Mouse (Mus musculus) adrenal gland, postnatal 10 days (tissue): Measurements from ENCODE around the gene Fezf2. TPM values are rescaled to one million over a fixed set of nuclear protein-coding genes. Genes with fewer than 3 reads are reported as not detected.

Source experiments
- DNase-seq: peaks from one replicate; pipeline ENCODE4 v3.0.0; 2021; ENCODE audit warnings: mixed read lengths
- total RNA-seq, 2 experiments: library from RNA; stranded (reverse); gene quantifications; 2 replicates each; pipeline ENCODE4 v1.2.3; 2021

Fezf2 gene
- total RNA-seq, 2 experiments from 2014 or later: not detected

DNA sequence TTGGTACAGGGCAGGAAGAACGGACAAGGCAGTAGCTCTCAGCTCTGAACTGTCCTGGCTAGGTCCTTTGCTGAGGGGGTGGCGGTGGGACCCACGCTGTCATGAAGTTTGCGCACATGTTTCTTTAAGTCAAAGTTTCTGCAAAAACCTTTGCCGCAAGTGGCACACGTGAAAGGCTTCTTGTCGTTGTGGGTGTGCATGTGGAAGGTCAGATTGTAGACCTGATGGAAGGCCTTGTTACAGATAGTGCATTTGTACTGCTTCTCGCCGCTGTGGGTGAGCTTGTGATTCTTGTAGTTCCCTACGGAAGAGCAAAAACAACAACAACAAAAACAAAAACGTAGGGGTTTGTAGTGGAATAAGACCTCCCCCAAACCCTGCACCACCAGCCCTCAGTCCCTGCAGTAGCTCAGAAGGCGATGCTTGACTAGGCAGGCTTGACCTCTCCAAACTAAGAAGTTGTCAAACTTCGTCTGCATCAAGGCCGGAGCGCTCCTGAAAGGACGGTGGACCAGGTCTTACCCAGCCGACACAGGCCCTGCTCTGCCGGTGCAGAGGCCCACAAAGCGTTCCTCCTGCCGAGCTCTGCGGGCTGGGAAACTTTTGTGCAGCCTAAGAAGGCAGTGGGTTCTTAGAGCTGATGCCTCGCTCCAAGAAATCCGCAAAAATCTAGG, 5.4 kb downstream of the Fezf2 start:
- no peak for DNase-seq

DNA sequence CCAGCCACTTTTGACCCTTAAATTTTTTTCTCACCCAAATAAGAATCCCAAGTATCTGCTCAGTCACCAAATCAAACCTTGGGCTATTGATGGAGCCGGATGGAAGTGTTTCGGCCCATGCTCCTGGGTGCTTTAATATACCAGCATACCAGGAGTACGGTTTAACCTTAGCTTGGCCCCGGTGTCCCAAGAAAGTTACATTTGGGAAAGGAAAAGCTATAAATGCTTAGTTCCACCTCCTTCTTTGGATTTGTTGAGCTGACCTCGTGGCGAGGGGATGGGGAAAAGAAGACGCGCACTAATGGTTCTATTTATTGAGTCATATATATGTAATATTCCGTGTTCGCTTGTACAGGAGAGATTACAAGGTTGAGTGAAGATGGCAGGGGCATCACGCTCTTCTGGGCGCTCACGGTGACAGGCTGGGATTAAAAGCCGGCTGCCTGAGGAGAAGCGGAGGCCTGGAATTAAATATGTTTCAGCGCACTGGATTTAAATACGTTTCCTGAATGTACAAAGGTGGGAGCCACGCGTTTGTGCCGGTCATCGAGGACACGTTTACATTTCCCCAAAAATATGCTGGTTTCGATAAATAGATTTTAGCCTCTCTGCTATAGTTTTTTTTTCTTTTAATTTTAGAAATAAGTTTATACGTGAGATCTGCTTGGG, 6.1 kb downstream of the Fezf2 start:
- DNase-seq: no peak

DNA sequence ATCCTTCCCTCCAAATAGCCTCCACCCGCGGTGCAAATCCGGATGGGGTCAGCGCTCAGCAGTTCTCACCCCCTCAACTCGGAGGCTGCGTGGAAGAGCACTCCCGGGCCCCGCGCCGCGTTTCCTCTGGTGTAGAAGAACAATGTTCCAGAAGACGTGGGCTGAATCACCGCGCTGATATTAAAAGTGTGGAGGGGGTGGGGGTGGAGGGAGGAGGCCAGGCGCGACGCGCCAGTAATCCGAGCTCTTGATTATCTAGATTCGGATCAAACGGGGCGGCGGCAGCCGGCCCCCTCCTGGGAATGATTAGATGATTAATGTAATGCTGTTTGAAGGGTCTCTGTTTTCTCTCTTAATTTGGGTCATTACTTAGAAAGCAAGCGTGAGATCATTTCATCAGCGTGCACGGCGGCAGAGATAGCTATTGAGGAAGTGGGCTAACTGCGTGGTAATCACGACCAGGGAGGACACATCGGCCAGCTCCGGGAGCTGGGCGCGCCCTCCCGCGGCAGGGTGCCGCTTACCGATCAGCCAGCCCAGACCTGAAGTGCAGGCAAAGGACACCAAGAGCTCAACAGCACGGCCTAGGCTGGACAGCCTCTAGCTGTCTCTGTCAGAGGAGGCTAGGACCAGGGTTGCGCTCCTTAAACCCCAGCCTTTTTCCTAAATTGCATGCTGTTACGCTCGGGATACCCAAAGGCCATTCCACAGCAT, 6.8 kb downstream of the Fezf2 start:
- peak; percentile 22 for DNase-seq

- no peak for DNase-seq
Measured at GRCm38 (mm10) chr14:12340238-12341074, 7.5 kb downstream of the Fezf2 start.

- no peak for DNase-seq
Measured at GRCm38 (mm10) chr14:12338811-12339565, 9.0 kb downstream of the Fezf2 start.

- no peak for DNase-seq
Measured at GRCm38 (mm10) chr14:12337998-12338809, 9.8 kb downstream of the Fezf2 start.

DNA sequence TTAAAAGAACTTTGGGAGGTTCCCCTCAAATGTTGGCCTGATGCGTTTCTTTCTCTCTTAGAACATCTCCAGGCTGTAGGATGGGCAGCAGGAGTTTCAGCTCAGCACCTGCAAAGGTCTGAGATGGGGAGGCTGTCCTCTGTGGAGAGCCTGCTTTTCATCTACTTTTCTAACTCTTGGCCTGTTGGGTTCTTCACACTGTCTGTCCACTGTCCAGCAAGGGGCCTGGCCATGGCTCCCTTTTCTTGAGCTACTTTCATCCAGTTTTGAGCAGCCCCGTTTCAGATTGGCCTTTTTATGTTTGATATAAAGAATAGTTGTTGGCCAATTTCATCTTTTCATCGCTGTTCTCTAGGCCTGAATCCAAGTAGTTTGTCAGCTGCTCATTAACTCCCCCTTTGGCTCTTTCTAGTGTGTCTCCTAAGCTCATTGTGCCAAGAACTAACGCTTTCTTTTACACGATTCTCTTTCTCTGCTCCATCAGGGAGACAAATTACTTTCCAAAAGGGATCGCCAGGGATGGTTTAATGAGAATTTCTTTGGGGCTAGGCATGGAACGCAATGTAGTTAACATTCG, 10.5 kb downstream of the Fezf2 start:
- DNase-seq: no peak

- DNase-seq: no peak
Measured at GRCm38 (mm10) chr14:12334925-12335324, 13.1 kb downstream of the Fezf2 start.

DNA sequence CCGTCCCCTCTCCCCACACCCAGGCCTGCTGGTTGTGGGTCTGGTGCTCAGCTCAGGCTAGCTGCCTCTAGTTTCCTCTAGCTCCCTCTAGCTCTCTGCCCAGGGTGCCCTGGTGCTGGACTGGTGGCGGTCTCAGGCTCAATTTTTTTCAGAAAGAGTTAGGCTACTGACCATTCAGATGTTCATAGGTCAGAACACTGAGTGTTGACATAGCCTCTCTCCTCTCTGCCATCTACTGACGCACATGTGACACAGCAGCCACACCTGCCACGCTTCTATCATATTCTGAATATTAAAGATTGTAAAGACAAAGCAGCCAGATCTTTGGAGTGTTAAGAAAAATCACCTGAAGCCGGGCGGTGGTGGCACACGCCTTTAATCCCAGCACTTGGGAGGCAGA, 14.4 kb downstream of the Fezf2 start:
- no peak for DNase-seq

DNA sequence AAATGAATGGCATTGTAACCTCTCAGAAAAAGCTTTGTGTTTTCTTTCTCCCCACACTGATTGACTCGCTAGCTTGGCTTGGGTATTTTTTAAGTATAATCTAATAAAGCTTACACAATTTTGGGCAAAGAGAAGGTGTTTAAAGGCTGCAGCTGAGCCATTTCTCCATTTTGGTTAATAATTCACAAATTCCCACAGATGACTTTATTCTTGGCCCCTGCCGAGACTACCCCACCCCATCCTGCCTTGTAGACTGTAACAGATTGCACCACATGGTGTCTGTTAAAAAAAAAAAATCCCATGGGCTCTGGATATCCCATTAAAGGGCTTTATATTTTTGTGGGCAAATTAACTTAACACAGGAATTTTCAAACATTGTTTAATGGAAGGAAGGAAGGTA, 44.9 kb downstream of the Fezf2 start:
- no peak for DNase-seq

GRCm38 (mm10) chr14:12300677-12301076, 47.3 kb downstream of the Fezf2 start:
- DNase-seq: no peak

DNA sequence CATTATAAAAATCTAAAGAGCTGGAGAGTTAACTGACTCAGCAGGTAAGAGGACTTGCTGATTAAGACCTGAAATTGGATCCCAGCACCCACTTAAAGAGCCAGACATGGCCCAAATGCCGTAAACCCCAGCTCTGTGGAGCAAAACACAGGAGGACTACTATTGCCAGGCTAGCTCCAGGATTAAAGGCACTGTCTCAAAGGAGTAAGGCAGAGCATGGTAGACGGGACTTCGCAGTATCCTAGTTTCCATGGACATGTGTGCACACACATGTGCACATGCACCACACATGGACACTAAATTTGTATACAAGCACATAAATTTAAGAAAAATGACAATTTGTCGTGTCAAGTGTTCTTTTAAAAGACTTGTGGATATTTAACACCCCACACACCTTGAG, 47.7 kb downstream of the Fezf2 start:
- DNase-seq: no peak

- DNase-seq: no peak
Measured at GRCm38 (mm10) chr14:12299654-12300053, 48.3 kb downstream of the Fezf2 start.

DNA sequence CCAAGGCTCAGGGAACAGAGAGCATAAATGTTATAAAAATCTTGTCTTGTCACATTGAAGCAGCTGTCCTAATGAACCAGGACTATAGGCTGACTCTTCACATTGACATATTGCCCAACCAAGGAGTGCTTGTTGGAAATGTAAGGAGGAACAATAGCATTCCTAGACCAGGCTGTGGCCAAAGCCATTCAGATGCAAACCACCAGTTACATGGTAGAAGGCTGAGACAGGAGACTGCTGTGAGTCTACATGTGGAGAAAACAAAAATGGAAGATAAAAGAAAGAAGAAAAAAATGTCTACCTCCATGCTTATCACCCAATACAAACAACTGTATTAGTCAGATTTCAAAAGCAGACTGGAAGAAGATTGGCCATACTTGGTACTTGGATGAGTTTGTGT, 48.8 kb downstream of the Fezf2 start:
- DNase-seq: no peak

- no peak for DNase-seq
Measured at GRCm38 (mm10) chr14:12296391-12296790, 51.6 kb downstream of the Fezf2 start.

Other genes starting within 250 kb of the Fezf2 start
- gene Gm49355, start 64.2 kb downstream of the Fezf2 start, total RNA-seq: under 1 TPM; 0.09 to 0.15 TPM
- 10 to 100 TPM; 30.0 to 42.2 TPM for gene 3830406C13Rik, start 64.0 kb downstream of the Fezf2 start, total RNA-seq